Mouse (Mus musculus) kidney, adult 18-20 months (tissue): ENCODE measurements around the gene Pabpn1l.
"Not testable (repeated sequence)": the region's sequence is repeated elsewhere in the genome, so short reads cannot be mapped to it uniquely, and the experiment has no call there.

ENCODE experiments used
- DNase-seq: peaks from one replicate; pipeline ENCODE4 v3.0.0; 2021

The Pabpn1l gene

DNA sequence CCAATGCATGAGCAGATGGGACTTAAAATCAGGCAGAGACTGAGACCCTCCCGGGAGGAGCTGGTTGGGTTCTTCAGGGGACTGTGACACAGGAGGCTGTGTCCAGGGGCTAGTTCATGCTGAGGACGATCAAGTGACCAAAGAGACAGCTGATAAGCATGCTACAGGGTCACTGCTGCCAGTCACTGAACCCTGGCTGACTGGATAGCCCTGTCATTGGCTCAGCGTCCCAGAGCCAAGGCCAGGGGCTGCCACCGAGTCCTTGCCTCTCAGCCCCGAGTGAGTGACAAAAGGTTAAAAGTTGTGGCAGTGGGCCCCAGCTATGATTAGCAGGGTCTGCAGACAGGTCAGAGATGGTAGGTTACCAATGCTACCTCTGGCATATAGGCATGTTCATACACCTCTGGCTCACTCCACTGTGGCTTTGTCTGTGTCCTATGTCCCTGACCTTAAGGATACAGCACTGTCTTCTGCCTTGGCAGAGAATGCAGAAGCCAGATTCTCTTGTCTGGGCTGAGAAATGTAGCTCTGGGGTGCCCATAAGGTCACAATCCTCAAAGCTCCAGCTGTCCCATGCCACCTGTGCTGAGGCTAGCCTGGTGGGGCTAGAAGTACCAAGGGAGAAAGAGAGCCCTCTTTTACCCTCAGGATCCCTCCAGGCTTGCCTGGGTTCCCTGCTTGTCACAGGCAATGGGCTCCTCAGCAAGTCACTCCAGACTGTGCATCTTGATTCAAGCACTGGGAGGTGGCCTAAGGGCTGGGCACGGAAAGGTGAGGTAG lies 21.8 kb upstream of the Pabpn1l start:
- no peak for DNase-seq

DNA sequence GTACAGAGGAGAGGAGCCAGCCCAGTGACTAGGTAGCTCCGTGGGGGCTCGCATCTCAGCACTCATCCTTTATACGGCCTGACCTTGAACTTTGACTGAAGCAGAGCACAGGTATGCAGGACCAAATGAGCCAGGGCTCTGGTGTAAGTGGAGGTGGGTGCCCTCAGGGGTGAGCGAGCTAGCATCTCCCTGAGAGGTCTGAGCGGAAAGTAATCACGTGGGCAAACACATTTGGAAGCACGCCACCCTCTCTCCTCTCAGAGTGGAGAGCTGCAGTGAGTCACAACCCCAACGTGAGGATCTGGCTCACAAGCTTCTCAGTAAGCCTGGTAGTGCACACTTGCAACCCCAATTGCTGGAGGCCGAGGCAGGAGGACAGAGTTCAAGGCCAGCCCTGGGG lies 19.5 kb upstream of the Pabpn1l start:
- no peak for DNase-seq

DNA sequence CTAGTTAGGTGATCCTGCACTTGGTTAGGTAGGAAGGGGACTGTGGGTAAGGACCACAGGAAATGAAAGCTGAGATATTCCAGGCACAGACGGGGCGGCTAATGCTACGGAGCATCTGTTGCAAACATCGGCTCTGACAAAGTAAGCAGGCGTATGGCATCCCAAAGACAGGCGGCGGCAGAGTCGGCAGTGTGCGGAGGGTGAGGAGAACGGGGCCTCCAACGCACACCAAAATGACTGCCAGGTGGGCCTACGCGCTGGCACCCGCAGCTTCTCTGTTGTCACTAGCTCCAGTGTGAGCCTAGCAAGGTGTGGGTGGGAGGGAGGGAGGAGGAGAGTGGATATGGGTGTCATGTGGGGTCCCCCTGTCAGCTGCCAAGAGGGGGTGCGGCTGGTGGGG lies 18.9 kb upstream of the Pabpn1l start:
- DNase-seq = no peak

DNA sequence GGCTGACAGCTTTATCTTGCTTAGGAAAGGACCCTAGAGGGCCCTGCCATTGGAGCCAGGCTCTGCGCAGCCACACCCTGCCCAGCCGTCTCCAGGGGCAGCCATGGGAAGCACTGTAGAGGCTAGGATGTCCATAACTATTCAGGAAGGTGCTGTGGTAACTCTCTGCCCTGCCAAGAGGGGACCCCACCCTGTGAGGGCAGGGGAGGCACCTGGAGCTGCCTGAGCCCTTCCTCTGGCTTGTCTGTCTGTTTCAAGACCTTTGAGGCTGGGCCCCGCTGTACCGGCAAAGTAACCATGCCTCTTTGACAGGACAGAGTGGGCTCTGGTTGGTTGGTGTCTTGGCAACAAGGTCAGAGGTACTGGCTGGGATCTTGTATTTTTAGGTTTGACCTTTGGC lies 18.3 kb upstream of the Pabpn1l start:
- DNase-seq = no peak

DNA sequence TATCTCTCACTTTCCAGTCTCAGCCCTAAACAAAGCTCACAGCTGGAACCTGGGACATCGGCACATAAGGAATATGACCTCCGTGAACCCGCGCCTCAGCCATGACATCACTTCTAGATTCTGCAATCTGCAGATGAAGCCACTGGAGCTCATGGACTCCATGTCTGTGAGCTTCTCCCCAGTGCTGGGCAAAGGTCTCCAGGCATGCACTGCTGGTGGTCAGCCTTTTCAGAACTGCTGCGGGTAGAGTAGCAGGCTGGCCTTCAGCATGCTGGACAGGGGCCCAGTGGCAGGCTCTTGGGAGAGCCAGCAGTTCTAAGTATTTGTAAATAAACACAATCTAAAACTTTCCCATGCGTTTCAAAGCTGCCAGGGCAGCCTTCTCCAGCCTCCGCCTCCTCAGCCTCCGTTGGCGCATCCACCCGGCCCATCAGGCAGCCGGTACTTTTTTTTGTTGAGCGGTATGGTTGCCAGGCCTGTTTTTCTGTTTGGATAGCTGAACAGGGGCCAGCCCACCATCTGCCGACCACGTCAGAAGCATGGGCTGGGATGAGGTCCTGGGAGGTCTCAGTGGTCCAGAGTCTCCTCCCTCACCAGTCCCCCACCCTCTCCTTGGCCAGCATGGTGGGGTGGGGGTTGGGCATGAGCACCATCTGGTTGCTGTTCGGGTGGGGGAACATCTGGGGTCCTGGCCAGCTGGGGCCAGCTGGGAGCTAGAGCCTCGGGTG lies 17.1 kb upstream of the Pabpn1l start:
- DNase-seq = peak; percentile 59

DNA sequence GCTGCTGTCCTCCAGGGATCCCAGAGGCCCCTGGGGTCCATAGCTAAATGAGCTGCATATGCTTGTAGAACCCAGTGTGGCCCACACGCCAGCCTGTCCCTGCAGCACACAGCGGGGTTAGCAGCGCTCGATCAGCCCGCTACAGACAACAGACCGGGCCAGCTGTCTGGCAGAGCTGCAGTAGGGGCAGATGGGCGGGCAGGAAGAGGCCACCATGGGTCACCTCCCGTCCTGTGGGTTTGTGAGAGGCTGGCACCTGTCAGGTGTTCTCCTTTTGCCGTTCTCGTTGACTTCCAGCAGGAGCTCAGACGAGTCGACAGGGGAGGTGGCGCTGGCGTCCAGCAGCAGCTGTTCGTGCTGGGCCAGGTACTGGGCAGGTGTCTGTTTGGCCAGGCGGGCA lies 16.1 kb upstream of the Pabpn1l start:
- no peak for DNase-seq

DNA sequence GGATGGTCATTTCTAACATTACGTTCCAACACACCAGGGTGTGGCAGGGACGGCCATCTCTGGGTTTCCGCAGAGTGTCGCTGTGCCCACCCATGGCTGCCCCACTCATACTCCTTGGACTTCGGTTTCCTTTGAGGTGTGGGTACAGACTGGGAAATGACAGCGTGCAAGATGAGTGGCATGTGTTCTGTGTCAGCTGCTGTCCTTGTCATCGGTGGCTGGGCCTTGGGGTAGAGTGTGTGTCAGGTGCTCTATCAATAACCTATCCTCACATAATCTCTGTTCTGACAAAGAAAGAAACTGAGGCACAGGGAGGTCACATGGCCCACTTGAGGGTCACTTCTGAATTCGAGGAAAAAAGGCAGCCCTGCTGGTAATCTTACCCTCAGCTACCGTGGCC lies 14.7 kb upstream of the Pabpn1l start:
- no peak for DNase-seq

DNA sequence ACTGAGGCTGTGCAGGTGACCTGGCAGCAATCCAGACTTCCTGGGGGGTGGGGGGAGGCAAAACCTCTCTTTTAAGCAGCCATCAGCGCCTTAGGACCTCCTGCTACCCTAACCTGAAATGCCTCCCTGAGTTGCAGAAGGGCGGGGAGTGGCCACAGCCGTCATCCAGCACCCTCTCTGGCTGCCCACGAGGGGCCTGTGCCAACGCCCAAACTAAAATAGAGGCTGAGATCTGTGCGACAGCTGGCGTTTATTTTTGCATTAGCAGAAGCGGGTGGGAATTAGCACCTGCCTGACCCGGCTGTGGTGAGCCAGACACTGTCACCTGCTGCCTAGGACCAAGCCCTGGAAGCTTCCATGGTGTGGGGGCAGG lies 14.2 kb upstream of the Pabpn1l start:
- DNase-seq = no peak

DNA sequence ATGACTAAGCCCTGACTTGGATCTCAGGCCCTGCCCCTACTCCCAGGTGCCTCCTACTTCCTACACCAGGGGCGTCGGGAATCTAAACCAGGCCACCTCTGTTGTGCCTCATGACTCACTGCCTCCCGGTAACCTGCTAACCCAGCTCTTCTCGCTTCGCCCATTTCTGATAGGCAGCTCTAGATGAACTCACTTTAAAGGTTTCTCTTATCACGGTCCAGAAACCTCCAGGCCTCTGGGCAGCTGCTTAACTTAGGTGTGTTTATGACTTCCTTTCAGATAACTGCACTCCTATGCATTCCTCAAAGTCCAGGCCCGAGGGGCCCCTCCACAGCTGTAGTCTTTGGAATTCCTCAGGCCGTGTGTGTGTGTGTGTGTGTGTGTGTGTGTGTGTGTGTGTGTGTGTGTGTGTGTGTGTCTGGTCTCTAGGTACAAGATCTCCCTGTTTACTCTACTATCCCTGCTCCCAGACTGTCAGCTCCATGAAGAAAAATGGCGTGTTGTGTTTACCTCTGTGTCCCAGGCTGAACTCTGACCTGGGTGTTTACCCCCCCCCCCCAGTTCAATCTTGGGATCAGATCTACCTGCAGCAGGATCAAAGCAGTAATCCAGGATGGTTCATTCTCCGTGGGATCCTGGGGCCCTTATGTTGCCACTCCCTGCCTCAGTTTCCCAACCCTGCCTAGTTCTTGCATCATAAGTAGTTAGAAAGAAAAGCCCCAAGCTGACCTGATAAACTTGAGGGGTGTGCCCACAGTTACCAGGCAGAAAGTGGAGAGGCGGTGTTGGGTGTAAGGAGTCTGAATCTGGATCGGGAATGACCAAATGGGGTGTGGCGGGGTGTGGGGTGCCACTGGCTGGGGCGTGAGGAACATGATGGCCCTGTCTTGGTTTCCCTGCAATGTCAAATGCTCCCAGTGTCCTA lies 13.6 kb upstream of the Pabpn1l start:
- DNase-seq = no peak

DNA sequence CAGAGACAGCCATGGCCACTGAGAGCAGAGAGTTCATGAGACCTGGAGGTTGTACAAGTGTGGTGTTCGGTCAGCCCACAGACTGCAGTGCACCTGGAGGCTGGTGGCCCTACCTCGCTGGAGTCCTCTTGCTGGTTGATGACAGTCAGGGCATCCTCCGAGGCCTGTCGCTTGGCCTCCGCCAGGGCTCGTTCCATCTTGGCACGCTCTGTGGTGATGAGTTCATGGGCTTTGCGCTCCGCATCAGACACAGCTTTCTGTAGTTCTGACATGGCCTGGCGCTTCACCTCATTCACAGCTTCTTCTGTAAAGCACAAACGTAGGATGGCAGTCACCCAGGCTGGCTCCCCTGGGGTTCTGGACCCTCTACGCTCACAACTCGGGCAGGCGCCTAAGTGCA lies 10.7 kb upstream of the Pabpn1l start:
- no peak for DNase-seq

DNA sequence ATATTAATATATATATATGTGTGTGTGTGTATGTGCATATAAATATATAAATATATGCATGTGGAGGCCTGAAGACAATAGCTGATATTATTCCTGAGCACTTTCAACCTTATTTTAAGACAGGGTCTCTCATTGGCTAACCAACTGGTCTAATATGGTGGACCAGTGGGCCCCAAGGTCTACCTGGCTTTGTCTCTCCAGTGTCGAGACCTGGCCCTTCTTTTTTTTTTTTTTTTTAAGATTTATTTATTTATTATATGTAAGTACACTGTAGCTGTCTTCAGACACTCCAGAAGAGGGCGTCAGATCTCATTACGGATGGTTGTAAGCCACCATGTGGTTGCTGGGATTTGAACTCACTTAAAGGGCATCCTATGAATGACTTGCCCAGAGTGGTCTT lies 9.6 kb upstream of the Pabpn1l start:
- DNase-seq = not testable (repeated sequence)

DNA sequence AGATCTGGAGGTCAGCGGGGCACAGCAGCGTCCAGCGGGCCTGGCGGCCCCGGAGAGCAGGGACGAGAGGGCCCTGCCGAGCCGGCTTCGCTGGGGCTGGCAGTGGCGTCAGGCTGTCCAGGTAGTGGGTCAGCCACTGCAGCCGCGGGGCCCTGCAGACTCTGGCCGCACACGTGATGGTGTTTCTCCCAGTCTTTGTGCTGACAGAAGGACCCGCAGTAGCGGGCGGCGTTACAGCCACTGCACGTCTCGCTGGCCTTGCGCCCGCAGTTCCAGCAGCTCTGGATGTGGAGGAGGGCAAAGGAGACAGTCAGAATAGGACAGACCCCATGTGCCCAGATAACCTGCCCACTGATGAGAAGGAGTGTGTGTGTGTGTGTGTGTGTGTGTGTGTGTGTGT lies 8.2 kb upstream of the Pabpn1l start:
- peak; percentile 34 for DNase-seq

DNA sequence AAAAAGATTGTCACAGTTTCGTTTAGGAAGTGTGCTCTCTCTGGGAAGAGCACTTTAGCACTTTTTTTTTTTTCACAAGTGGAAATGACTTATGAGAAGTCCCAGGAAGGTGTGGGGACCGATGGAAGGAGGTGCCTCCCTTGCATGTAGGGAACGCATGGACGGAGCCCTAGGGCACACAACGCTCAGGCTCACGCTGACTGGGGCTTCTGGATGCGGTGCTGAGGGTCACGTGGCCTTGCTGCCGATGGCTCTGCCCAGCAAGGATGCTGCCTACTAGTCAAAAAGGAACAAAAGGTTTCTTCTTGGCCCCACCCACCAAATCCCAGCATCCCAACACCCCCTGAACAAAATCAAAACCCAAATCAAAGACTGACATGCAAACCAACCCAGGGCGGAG lies 6.8 kb upstream of the Pabpn1l start:
- no peak for DNase-seq

DNA sequence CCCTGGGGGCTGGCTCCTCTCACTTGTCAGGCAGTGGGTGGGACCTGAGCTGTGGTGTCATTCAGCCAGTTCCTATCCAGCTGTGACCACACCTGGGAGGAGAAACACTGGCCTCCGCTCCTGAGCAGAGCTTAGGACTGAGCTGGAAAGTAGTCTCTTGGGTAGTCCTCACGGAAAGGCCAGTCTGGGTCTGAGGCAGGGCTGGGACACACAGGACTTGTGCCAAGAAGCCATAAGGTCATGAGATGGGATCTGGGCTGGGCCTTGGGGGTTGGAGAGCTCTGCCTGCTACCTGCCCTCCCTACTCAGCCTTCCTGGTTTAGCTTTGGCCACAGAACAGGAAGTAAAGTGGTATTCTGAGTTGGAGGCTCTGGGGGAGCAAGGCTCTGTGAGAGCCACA lies 4.4 kb upstream of the Pabpn1l start:
- no peak for DNase-seq

DNA sequence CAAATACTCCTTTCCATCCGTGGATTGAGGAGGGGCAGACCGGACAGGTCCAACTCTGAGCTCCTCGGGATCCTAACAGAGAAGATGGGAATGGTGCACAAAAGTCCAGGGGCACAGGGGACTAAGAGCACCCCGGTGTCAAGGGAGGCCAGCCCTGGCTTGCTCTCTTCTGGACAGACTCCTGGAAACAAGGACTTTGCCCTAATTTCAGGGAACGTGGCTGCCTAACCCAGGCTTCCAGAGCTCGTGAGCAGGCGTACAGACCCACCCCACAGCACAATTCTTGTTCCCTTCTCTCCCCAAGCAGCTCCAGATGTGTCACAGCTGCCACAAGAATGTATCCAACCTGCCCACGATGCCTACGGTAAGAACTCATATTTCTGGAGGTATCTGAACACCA lies 3.3 kb upstream of the Pabpn1l start:
- DNase-seq = peak; percentile 32

DNA sequence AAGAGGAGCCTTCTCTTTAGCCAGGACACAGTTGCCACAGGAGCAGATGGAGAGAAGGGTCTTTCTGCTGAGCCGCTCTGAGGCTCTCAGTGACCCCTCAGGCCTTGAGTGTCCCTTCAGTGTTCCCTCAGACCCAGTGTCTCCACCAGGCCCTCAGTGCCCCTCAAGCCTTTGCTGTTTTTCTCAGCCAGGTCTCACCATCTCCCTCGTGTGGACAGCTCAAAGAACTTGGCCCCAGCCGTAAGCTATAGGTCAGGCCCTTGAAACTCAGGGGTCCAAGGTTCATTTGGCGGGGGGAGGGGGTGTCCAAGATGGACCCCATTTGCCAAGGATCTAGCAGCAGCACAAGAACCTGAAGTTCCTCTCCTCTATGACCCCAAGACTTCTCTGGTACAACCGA lies 2.1 kb upstream of the Pabpn1l start:
- no peak for DNase-seq

DNA sequence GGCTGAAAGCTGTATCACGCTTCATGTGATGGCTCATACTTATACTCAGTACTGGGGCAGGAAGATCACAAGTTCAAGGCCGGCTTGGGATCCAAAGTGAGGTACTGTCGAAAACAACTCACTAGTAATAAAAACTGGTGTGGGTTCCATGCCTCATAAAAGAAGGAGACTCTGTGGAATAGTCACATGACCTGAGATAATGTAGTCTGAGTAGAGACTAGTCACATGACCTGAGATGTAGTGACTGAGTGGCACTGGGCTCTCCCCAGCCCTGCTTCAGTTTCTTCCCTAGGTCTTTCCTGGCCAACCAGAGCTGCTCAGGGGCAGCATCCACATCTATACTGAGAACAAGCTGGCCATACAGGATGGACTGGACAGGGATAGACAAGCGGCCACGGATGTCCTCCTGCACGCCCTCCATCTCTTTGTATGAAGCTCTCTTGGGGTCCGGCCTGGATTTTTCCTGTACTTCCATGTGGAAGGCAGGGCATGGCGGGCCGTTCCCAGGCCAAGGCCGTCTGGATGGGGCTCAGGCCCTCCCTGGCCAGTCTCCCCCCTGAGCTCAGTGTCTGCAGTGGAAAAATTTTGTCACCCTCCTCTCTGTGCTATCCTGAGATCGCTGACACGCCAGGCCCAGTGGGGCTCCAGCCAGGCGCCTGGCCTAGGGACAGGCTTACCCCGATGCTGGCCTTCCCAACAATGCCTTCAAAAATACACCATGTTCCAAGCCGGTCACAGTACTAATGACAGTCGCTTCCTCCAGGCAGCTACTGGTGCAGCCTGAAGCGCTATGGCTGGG lies 1.5 kb upstream of the Pabpn1l start:
- no peak for DNase-seq

DNA sequence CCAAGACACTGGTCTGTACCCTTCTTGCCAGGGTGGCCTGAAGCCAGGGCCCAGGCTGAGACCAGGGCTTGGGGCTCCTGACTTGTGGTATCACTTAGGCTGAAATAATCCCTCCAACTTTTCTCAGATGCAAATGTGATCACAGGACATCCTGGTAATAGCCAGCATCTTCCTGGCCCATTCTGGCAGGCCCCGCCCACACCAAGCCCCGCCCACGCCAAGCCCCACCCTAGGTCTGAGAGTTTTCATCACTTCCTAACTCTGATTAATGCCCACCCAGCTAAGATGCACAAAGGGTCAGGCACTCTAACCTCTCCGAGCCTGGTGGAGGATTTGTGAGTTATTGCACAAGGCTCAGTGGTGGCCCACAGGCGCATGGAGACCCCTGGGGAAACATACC lies 2.1 kb downstream of the Pabpn1l start:
- no peak for DNase-seq

DNA sequence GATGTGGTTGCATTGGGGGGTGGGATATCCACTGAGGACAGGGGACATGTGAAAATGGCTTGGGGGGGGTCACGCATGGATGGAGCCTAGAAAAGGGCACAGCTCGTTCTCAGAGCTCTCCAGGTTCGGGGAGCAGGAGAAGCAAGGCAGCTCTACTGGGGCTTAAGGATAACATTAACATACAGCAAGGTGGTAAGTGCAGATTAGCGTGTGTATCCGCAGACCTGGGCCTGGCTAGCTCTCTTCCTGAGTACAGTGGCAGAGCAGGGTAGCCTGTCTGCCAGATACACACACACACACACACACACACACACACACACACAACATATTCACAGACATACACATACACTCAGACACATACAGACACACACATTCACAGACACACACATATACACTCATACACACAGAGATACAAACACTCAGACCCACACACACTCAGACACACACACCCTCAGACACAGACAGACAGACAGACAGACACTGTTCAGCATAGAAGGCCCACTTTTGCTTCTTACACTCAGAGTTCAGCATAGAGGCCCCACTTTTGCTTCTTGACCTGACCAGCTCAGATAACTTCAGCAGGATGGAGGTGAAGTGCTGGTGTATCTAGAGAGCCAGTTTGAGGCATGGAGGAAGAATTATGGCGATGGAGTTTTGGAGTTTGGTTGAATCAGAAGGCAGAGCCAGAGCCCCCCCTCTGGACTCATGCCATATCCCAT lies 3.7 kb downstream of the Pabpn1l start:
- no peak for DNase-seq

DNA sequence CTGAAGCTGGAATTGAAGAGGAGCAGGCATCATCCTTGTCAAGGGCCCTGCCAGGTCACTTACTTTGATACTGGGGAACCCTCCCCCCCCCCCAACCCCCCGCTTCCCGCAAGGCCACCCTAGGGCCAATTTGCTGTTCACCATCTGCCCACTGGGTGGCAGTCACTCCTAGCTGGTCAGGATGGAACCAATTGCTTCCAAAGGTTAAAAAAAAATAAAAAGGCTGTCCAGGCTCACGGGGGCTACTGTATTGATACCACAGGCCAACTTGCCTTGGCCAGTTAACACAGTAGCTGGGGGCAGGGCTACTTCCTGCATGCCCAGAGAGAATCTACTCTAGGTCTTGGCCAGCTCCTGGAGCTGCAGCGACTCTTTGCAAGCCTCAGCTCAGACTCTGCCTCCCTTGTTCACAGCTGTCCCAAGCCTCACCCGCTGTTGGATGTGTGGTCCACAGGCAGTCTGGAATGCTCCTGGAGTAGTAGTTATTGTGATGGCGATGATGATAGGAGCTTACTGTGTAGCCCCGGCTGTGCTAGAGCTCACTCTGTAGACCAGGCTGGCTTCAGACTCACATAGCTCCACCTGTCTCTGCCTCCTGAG lies 4.5 kb downstream of the Pabpn1l start:
- DNase-seq = peak; percentile 87

DNA sequence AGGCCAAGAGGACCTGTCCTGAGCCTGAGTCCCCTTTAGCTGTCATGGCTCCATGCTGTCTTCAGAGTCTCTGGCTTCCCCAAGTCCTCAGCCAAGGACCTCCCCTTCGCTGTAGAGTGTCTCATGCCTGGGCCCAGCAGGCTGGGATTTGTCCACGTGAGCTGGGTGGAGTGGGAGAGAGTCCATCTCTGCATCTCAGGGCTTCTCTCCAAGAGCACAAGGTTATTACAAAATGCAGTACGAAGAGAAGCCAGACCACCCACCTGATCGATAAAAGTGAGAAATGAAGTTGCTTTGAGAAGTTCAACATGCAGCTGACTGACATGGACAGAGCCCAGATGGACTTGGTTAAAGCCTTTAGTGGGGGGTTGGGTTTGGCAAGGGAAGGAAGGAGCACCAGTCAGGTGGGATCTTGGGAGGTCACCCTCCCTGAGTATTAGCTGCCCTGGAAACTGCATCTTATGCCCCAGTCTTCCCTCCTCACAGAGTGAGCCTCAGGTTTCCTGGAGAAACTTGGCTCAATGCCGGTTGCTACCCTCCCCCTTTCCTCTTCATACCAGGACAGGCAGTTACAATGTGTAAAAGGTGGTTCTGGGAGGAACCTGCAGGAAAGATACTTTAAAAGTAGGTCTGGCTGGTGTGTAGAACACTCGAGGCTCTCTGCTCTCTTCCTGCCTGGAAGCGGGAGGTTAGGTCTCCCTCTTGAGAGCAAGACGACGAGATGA lies 6.2 kb downstream of the Pabpn1l start:
- DNase-seq = no peak
